Mouse (Mus musculus): ENCODE results near the gene Brca1. TPM values are rescaled to one million over a fixed set of nuclear protein-coding genes. Genes with fewer than 3 reads are reported as not detected.
"Not testable (repeated sequence)": the region's sequence is repeated elsewhere in the genome, so short reads cannot be mapped to it uniquely, and the experiment has no call there.

Brca1 gene
- polyA plus RNA-seq, 1 experiment from 2014 or later = 8.3 TPM

- Histone ChIP-seq H3K9ac (ENCODE audit: low read length) (peak within 1 kb of the TSS; percentile 93), H3K36me3 (ENCODE audit: control insufficient read depth, insufficient read depth, low read length) (peaks cover 16% of the 10 kb centered on the region), H3K9me3 (replicated peaks; ENCODE audit: control insufficient read depth, low read length) (no peaks in the 10 kb centered on the region), H3K27me3 (ENCODE audit: control insufficient read depth, insufficient read depth, low read length) (no peaks in the 10 kb centered on the region), H3K27ac (ENCODE audit: low read length) (peak within 1 kb of the TSS; percentile 89), H3K4me2 (ENCODE audit: low read depth, low read length) (peak within 1 kb of the TSS; percentile 72), H3K4me1 (ENCODE audit: control insufficient read depth, insufficient read depth, low read length) (peaks cover 19% of the 10 kb centered on the region), H3K4me3 (replicated peaks; ENCODE audit: low read length) (peak within 1 kb of the TSS; percentile 86)
- ATAC-seq (ENCODE audit: insufficient read depth, low FRiP score) = peak; percentile 99
- WGBS = under 1% methylated on average over 42 of the region's 42 CpGs
Observed at GRCm38 (mm10) chr11:101442127-101442693, 109.5 kb downstream of the Brca1 start, which contains the start of gene Rpl27. Gene Rpl27 (plus strand): TSS chr11:101442298.

- not testable (repeated sequence) for H3K9me3 ChIP-seq (replicated peaks; ENCODE audit: control insufficient read depth, low read length); H3K27me3 ChIP-seq (ENCODE audit: control insufficient read depth, insufficient read depth, low read length); H3K27ac ChIP-seq (ENCODE audit: low read length); ATAC-seq (ENCODE audit: insufficient read depth, low FRiP score)
- 33% methylated on average over 15 of the region's 15 CpGs for WGBS
- peaks cover 16% of the 10 kb centered on the region for H3K36me3 ChIP-seq (ENCODE audit: control insufficient read depth, insufficient read depth, low read length)
- peak overlapping the region; percentile 60; the same call in 1 of the 2 replicates for H3K9ac ChIP-seq (ENCODE audit: low read length)
- H3K4me3 ChIP-seq (replicated peaks; ENCODE audit: low read length) = peak overlapping the region; percentile 86
- H3K4me2 ChIP-seq (ENCODE audit: low read depth, low read length) = peak overlapping the region; percentile 54
- H3K4me1 ChIP-seq (ENCODE audit: control insufficient read depth, insufficient read depth, low read length) = peaks cover 19% of the 10 kb centered on the region
Observed at GRCm38 (mm10) chr11:101441450-101442126, 110.2 kb downstream of the Brca1 start.

Other genes starting within 250 kb of the Brca1 start
- gene Becn1, start 249.7 kb downstream of the Brca1 start, polyA plus RNA-seq (2015; fragmentation: Nextera tagmentation; extraction: Ambion mirVana) = 143 and 147 TPM in 2 replicates
- 98.2 and 107 TPM in 2 replicates for gene Psme3, start 235.7 kb downstream of the Brca1 start, polyA plus RNA-seq (2015; fragmentation: Nextera tagmentation; extraction: Ambion mirVana)
- 0.97 and 1.4 TPM in 2 replicates for gene Aoc2, start 226.9 kb downstream of the Brca1 start, polyA plus RNA-seq (2015; fragmentation: Nextera tagmentation; extraction: Ambion mirVana)
- gene Aoc3, start 221.3 kb downstream of the Brca1 start, polyA plus RNA-seq (2015; fragmentation: Nextera tagmentation; extraction: Ambion mirVana) = 3.5 TPM in 2 replicates
- gene G6pc, start 184.4 kb downstream of the Brca1 start, polyA plus RNA-seq (2015; fragmentation: Nextera tagmentation; extraction: Ambion mirVana) = 0.09 and 0.15 TPM in 2 replicates
- gene Aarsd1, start 134.3 kb downstream of the Brca1 start, polyA plus RNA-seq (2015; fragmentation: Nextera tagmentation; extraction: Ambion mirVana) = 57.6 and 58.0 TPM in 2 replicates
- 7.5 and 10.8 TPM in 2 replicates for gene Gm27029, start 127.2 kb downstream of the Brca1 start, polyA plus RNA-seq (2015; fragmentation: Nextera tagmentation; extraction: Ambion mirVana)
- gene Rundc1, start 126.9 kb downstream of the Brca1 start, polyA plus RNA-seq (2015; fragmentation: Nextera tagmentation; extraction: Ambion mirVana) = 17.6 and 19.0 TPM in 2 replicates
- 16.3 and 26.9 TPM in 2 replicates for gene Ptges3l, start 126.6 kb downstream of the Brca1 start, polyA plus RNA-seq (2015; fragmentation: Nextera tagmentation; extraction: Ambion mirVana)
- 241 and 276 TPM in 2 replicates for gene Rpl27, start 109.7 kb downstream of the Brca1 start, polyA plus RNA-seq (2015; fragmentation: Nextera tagmentation; extraction: Ambion mirVana)
- 26.3 and 26.8 TPM in 2 replicates for gene Ifi35, start 103.5 kb downstream of the Brca1 start, polyA plus RNA-seq (2015; fragmentation: Nextera tagmentation; extraction: Ambion mirVana)
- 10.7 and 11.9 TPM in 2 replicates for gene Rnd2, start 87.0 kb downstream of the Brca1 start, polyA plus RNA-seq (2015; fragmentation: Nextera tagmentation; extraction: Ambion mirVana)
- 67.1 and 73.8 TPM in 2 replicates for gene Vat1, start 85.7 kb downstream of the Brca1 start, polyA plus RNA-seq (2015; fragmentation: Nextera tagmentation; extraction: Ambion mirVana)
- 68.7 and 78.4 TPM in 2 replicates for gene Nbr1, start 194 bp upstream of the Brca1 start, polyA plus RNA-seq (2015; fragmentation: Nextera tagmentation; extraction: Ambion mirVana)
- 10.3 and 12.4 TPM in 2 replicates for gene Tmem106a, start 30.3 kb upstream of the Brca1 start, polyA plus RNA-seq (2015; fragmentation: Nextera tagmentation; extraction: Ambion mirVana)
- gene Gm11634, start 47.3 kb upstream of the Brca1 start, polyA plus RNA-seq (2015; fragmentation: Nextera tagmentation; extraction: Ambion mirVana) = not detected in 2 replicates
- 39.6 and 40.8 TPM in 2 replicates for gene Rdm1, start 75.2 kb upstream of the Brca1 start, polyA plus RNA-seq (2015; fragmentation: Nextera tagmentation; extraction: Ambion mirVana)
- gene Arl4d, start 113.6 kb upstream of the Brca1 start, polyA plus RNA-seq (2015; fragmentation: Nextera tagmentation; extraction: Ambion mirVana) = 8.2 and 8.5 TPM in 2 replicates
- gene Dhx8, start 181.0 kb upstream of the Brca1 start, polyA plus RNA-seq (2015; fragmentation: Nextera tagmentation; extraction: Ambion mirVana) = 28.5 and 29.4 TPM in 2 replicates
- 4.9 and 6.6 TPM in 2 replicates for gene Etv4, start 233.4 kb upstream of the Brca1 start, polyA plus RNA-seq (2015; fragmentation: Nextera tagmentation; extraction: Ambion mirVana)

Measured in stomach, embryonic 16.5 days (tissue).